In the genomic region with DNA sequence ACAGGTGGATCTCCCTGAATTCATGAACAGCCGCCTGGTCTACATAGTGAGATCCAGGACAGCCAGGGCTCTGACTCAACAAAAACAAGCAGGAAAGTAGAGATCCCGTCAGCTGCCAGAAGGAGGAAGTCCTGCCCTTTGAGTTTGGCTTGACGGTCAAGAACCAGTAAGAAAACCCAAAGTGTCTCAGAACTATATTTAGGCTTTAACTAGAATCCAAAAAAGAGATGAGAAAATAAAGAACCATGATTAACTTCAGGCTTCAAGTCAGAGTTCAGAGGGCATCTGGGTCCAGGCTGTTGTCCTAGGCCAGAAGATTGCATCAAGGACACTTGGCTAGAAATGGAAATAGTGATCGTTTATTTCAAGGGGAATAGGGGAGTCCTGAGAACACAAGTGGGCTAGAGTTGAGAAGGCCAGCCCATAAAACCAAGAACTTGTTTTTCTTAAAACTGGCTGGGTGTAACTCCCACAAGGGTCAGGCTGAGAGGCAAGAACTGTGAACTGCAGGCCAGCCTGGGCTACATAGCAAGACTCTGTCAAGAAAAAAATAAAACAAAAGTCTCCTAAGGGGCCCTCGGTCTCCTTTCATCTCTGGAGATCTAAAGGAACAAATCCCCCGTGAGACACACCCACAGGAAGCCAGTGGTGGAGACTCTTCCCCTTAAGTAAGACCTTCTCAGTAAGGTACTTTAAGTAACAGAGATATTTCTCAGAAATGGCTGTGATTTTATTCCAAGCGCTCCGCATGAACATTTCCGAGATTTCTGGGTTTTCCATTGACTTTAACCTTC, we compare ENCODE assay signal across 8 mouse cellular contexts. TPM values are rescaled to one million over a fixed set of nuclear protein-coding genes. Genes with fewer than 3 reads are reported as not detected.
DNase-seq lines count a peak whose midpoint lies in the region; ATAC-seq and TF ChIP-seq lines count a peak whose summit lies in the region.
"Had no signal": no experiment of that assay in that cellular context is flagged by ENCODE, and none has a peak within 500 bp of the region (broad histone marks: within the 10 kb centered on the region; RNA-seq: fewer than 3 reads in every experiment).

No protein-coding gene starts in this region.

- H3K4me2 ChIP-seq in liver, postnatal 0 days (ENCODE audit: low read depth, low read length) = peak overlapping the region; percentile 19; the same call in 1 of the 2 replicates

- no peak overlapping the region for H3K4me3 ChIP-seq in cortical plate, adult 2 months (ENCODE audit: insufficient read depth, low read length)
- H3K4me3 ChIP-seq in liver, postnatal 0 days (ENCODE audit: low read depth, low read length) = no peak overlapping the region

- no peak for ATAC-seq in liver, postnatal 0 days
- no peak for ATAC-seq in cerebellum, adult (ENCODE audit: insufficient number of reproducible peaks, low FRiP score, low TSS enrichment)
- no peak for ATAC-seq in erythroid progenitor cell, adult 5-6 weeks (replicated peaks; ENCODE audit: low FRiP score, poor library complexity, severe bottlenecking)

- 0 out of 2 replicates have a peak, but pooled peaks have one; percentile 3 for TF ChIP-seq CTCF in cortical plate, adult 2 months (IDR thresholded peaks at IDR 0.05; ENCODE audit: extremely low read depth, insufficient read depth, low read length)
- TF ChIP-seq CTCF in liver, postnatal 0 days (IDR thresholded peaks at IDR 0.05; ENCODE audit: low read depth) = peak; percentile 51

- DNase-seq in spleen, postnatal 36 days (ENCODE audit: low spot score in 2 of 2) = peak; percentile 49 to 53
- no peak for DNase-seq in spleen, postnatal 14 days (ENCODE audit: low spot score in 2 of 2)
- no peak for DNase-seq in liver, postnatal 0 days
- peak; percentile 55 for DNase-seq in thymus, postnatal 4 days

- H3K9me3 ChIP-seq in liver, postnatal 0 days (ENCODE audit: low read length) = no peaks in the 10 kb centered on the region

- peaks cover 8% of the 10 kb centered on the region for H3K4me1 ChIP-seq in cortical plate, adult 2 months (ENCODE audit: control insufficient read depth, insufficient read depth, low read length)
- H3K4me1 ChIP-seq in liver, postnatal 0 days (ENCODE audit: insufficient read depth) = peaks cover 24% of the 10 kb centered on the region

- H3K27me3 ChIP-seq in liver, postnatal 0 days (ENCODE audit: insufficient read depth, low read length) = no peaks in the 10 kb centered on the region

- TF ChIP-seq POLR2A in cortical plate, adult 2 months (IDR thresholded peaks at IDR 0.05; ENCODE audit: extremely low read depth, insufficient read depth, low read length) = no peak

- no peak overlapping the region for H3K9ac ChIP-seq in liver, postnatal 0 days (replicated peaks)

- H3K27ac ChIP-seq in cortical plate, adult 2 months (ENCODE audit: insufficient read depth, low read length) = peak overlapping the region; percentile 21; the same call in 1 of the 2 replicates
- H3K27ac ChIP-seq in liver, postnatal 0 days (ENCODE audit: low read depth) = peak overlapping the region; percentile 52; the same call in 1 of the 2 replicates

- TF ChIP-seq EP300 in liver, postnatal 0 days (IDR thresholded peaks at IDR 0.05; ENCODE audit: low read depth) = no peak

- no peaks in the 10 kb centered on the region for H3K36me3 ChIP-seq in liver, postnatal 0 days (replicated peaks; ENCODE audit: insufficient read depth, low read length)

- WGBS in liver, postnatal 0 days (ENCODE audit: insufficient replicate concordance) = 46% methylated on average over 9 of the region's 9 CpGs

RNA-seq across cellular contexts. Expression of a gene that starts 32.7 kb away (rescaled TPM):
- 2.2 TPM in 2 replicates for polyA plus RNA-seq in cortical plate, adult 2 months (2012; rRNA removed)
- 0.92 and 1.00 TPM in 2 replicates for polyA plus RNA-seq in liver, postnatal 0 days (2015; fragmentation: Nextera tagmentation; extraction: Ambion mirVana)
- total RNA-seq in erythroid progenitor cell, adult 5-6 weeks (2015; ENCODE audit: low replicate concordance) = not detected in 2 replicates
- total RNA-seq in erythroid progenitor cell, adult 5-6 weeks (2017; ENCODE audit: low replicate concordance) = 0.13 TPM in 1 of 2 replicates, not detected in the other
- total RNA-seq: hematopoietic stem cell, adult 5-6 weeks had no signal

RNA-seq across cellular contexts. Expression of a gene that starts 49.1 kb away (rescaled TPM):
- 2.4 and 2.6 TPM in 2 replicates for polyA plus RNA-seq in cortical plate, adult 2 months (2012; rRNA removed)
- 10.2 and 11.8 TPM in 2 replicates for polyA plus RNA-seq in liver, postnatal 0 days (2015; fragmentation: Nextera tagmentation; extraction: Ambion mirVana)
- 5.8 and 10.5 TPM in 2 replicates for total RNA-seq in erythroid progenitor cell, adult 5-6 weeks (2015; ENCODE audit: low replicate concordance)
- total RNA-seq in erythroid progenitor cell, adult 5-6 weeks (2017; ENCODE audit: low replicate concordance) = 0.90 and 2.3 TPM in 2 replicates

Comparison
In these comparisons a context has a peak if more than half of its experiments do, and no peak if none do; other contexts are left out.
1. DNase-seq: peak in spleen, postnatal 36 days (2 of 2) and thymus, postnatal 4 days (single experiment); none in spleen, postnatal 14 days (0 of 2) and liver, postnatal 0 days (single experiment).